Mouse (Mus musculus) C2C12 (cell line): ENCODE results near the gene Mtmr3. TPM values are rescaled to one million over a fixed set of nuclear protein-coding genes. Genes with fewer than 3 reads are reported as not detected.
A peak's percentile ranks its signal among the peaks of the same experiment; 100 is the strongest.

ENCODE experiments used
- H3K27me3 ChIP-seq: one replicate; pipeline ENCODE4 v1.6.1; 2011; ENCODE audit not compliant: control insufficient read depth, insufficient read depth, insufficient read length
- H3K36me3 ChIP-seq: one replicate; pipeline ENCODE4 v1.6.1; 2011; ENCODE audit not compliant: control insufficient read depth, insufficient read depth
- H3K4me3 ChIP-seq: one replicate; pipeline ENCODE4 v1.5.1; 2011; ENCODE audit warnings: mild to moderate bottlenecking, control low read depth; ENCODE audit not compliant: poor library complexity, insufficient read depth, severe bottlenecking
- H3K79me2 ChIP-seq: one replicate; pipeline ENCODE4 v1.6.1; 2011; ENCODE audit not compliant: control insufficient read depth, insufficient read depth
- H3K79me3 ChIP-seq: one replicate; pipeline ENCODE4 v1.6.1; 2011; ENCODE audit warnings: low read depth, control low read depth
- H3ac ChIP-seq: one replicate; pipeline ENCODE3; 2011; ENCODE audit warnings: low read depth; ENCODE audit not compliant: control insufficient read depth, insufficient read length
- CTCF ChIP-seq: IDR thresholded peaks from one replicate; pipeline ENCODE4 v1.5.1; 2011; ENCODE audit not compliant: control insufficient read depth, insufficient read depth, insufficient read length
- FOSL1 ChIP-seq: IDR thresholded peaks from one replicate; pipeline ENCODE4 v1.8.0; 2011; ENCODE audit warnings: mild to moderate bottlenecking, low read length; ENCODE audit not compliant: poor library complexity, insufficient read depth, severe bottlenecking
- MAX ChIP-seq: IDR thresholded peaks from one replicate; pipeline ENCODE4 v1.6.1; 2011; ENCODE audit warnings: mild to moderate bottlenecking, control low read depth
- MYOD1 ChIP-seq: IDR thresholded peaks from one replicate; pipeline ENCODE4 v1.6.1; 2011; ENCODE audit warnings: low read depth; ENCODE audit not compliant: control insufficient read depth, insufficient read length
- USF1 ChIP-seq: IDR thresholded peaks from one replicate; pipeline ENCODE4 v1.6.1; 2011; ENCODE audit warnings: low read depth, mild to moderate bottlenecking, control low read depth, moderate library complexity
- polyA plus RNA-seq: library from polyadenylated mRNA; unstranded; fragments of >200 nt; fragmentation: generic; extraction: Trizol; gene quantifications from one replicate; pipeline ENCODE4 v1.2.1, GENCODE M21; 2012; ENCODE audit warnings: missing spikeins

The Mtmr3 gene
- polyA plus RNA-seq, 1 experiment, result 13.8 TPM

DNA sequence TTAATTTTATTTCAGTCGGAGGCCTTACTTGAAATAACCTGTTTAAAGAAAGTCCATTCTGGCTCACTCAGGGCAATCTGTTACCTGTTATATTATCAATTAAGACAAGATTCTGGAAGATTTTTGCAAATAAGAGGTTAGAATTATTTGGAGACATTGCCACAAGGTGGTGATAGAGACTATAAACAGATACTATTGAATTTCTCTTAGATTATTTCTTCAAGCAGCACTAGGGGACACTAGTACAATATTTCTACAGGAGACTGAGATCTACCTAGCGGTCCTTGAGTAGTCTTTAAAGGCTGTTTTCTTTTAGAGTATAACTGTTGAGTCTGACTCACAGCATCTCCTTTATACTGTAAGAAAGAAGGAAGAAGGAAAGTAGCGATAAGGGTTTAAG lies 158.0 kb downstream of the Mtmr3 start:
- Histone ChIP-seq H3K4me3 (no peak overlapping the region), H3K79me2 (no peaks in the 10 kb centered on the region), H3K36me3 (no peaks in the 10 kb centered on the region), H3K27me3 (no peaks in the 10 kb centered on the region), H3K79me3 (no peaks in the 10 kb centered on the region), H3ac (no peak overlapping the region)
- no peak for TF ChIP-seq FOSL1
- TF ChIP-seq MYOD1, result no peak
- TF ChIP-seq USF1, result no peak
- TF ChIP-seq MAX, result no peak

DNA sequence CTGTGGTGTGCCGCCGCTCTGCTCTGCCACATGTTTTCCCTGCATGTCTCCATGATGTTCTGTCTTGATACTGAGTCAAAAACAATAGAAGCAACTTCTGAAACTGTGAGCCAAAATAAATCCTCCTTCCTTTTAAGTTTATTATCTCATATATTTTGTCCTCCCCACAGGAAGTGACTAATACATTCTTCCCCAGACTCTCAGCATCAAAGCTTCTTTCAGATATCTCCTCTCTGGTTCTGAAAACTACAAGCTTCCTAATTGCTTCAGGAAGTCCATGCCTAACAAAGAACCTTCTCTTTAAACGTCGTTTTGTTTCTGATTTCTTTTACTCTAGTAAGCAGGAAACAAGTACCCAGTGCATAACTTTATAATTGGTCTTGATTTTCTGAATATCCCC lies 160.2 kb downstream of the Mtmr3 start:
- no peak overlapping the region for H3K4me3 ChIP-seq
- H3K27me3 ChIP-seq, result no peaks in the 10 kb centered on the region
- TF ChIP-seq MAX (peak; percentile 81), CTCF (no peak)
- no peak overlapping the region for H3ac ChIP-seq
- H3K79me2 ChIP-seq, result no peaks in the 10 kb centered on the region
- H3K79me3 ChIP-seq, result no peaks in the 10 kb centered on the region
- no peaks in the 10 kb centered on the region for H3K36me3 ChIP-seq

Other genes starting within 250 kb of the Mtmr3 start
- not detected for gene Hormad2, start 153.8 kb downstream of the Mtmr3 start, polyA plus RNA-seq
- not detected for gene Gm11032, start 25.2 kb upstream of the Mtmr3 start, polyA plus RNA-seq
- gene Ascc2, start 42.9 kb upstream of the Mtmr3 start, polyA plus RNA-seq, result 22.6 TPM
- 905 TPM for gene Uqcr10, start 109.5 kb upstream of the Mtmr3 start, polyA plus RNA-seq
- 41.5 TPM for gene Zmat5, start 109.8 kb upstream of the Mtmr3 start, polyA plus RNA-seq
- gene Cabp7, start 151.9 kb upstream of the Mtmr3 start, polyA plus RNA-seq, result 0.06 TPM